Mouse (Mus musculus) embryonic fibroblast, embryonic 13.5 days (primary cell): ENCODE results near the gene Ints13.

Experiments used
- CTCF ChIP-seq: IDR thresholded peaks from 2 replicates; pipeline ENCODE4 v1.5.1; 2011; ENCODE audit warnings: mild to moderate bottlenecking, control low read depth, low read length, moderate library complexity, borderline replicate concordance; ENCODE audit not compliant: insufficient read depth
- POLR2A ChIP-seq: IDR thresholded peaks from 2 replicates; pipeline ENCODE4 v1.6.1; 2011; ENCODE audit warnings: low read depth, mild to moderate bottlenecking, control low read depth, low read length, moderate library complexity

- TF ChIP-seq POLR2A (no peak), CTCF (no peak)
Observed at GRCm38 (mm10) chr6:146602601-146603000, 25.0 kb upstream of the Ints13 start.
